Mouse (Mus musculus) embryonic facial prominence, embryonic 14.5 days (tissue): ENCODE results near the gene Nudt15. TPM values are rescaled to one million over a fixed set of nuclear protein-coding genes. Genes with fewer than 3 reads are reported as not detected.
"Not testable (repeated sequence)": the region's sequence is repeated elsewhere in the genome, so short reads cannot be mapped to it uniquely, and the experiment has no call there.

Experiments used
- ATAC-seq: fragments of 200-750 bp; cut with Nextera tagmentation; 2 replicates; pipeline ENCODE4 v1.8.0; 2017; ENCODE audit warnings: low read depth, moderate number of reproducible peaks, moderate TSS enrichment
- DNase-seq: peaks from one replicate; pipeline ENCODE4 v3.0.0-alpha.2; 2015; ENCODE audit warnings: low spot score
- H3K27ac ChIP-seq: fragments of 300-500 bp; sonication (generic); replicated peaks from 2 replicates; pipeline ENCODE4 v1.5.1; 2014; ENCODE audit warnings: low read depth, mild to moderate bottlenecking, low read length, moderate library complexity
- H3K27me3 ChIP-seq: fragments of 300-500 bp; sonication (generic); replicated peaks from 2 replicates; pipeline ENCODE4 v1.6.1; 2014; ENCODE audit warnings: low read length; ENCODE audit not compliant: control insufficient read depth, insufficient read depth
- H3K36me3 ChIP-seq: fragments of 300-500 bp; sonication (generic); 2 replicates; pipeline ENCODE4 v1.6.1; 2014; ENCODE audit warnings: low read length, mixed read lengths; ENCODE audit not compliant: control insufficient read depth, insufficient read depth
- H3K4me1 ChIP-seq: fragments of 300-500 bp; sonication (generic); 2 replicates; pipeline ENCODE4 v1.6.1; 2014; ENCODE audit warnings: antibody characterized with exemption, low read length; ENCODE audit not compliant: control insufficient read depth, insufficient read depth
- H3K4me2 ChIP-seq: fragments of 300-500 bp; sonication (generic); 2 replicates; pipeline ENCODE4 v1.6.1; 2014; ENCODE audit warnings: low read depth, mild to moderate bottlenecking, low read length, moderate library complexity, mixed read lengths
- H3K4me3 ChIP-seq: fragments of 300-500 bp; sonication (generic); 2 replicates; pipeline ENCODE4 v1.5.1; 2014; ENCODE audit warnings: low read depth, mild to moderate bottlenecking, low read length
- H3K9ac ChIP-seq: fragments of 300-500 bp; sonication (generic); 2 replicates; pipeline ENCODE4 v1.6.1; 2014; ENCODE audit warnings: low read depth, mild to moderate bottlenecking, low read length, moderate library complexity, mixed read lengths
- H3K9me3 ChIP-seq: fragments of 300-500 bp; sonication (generic); 2 replicates; pipeline ENCODE4 v1.6.1; 2016; ENCODE audit warnings: low read length; ENCODE audit not compliant: control insufficient read depth
- WGBS: fragments of 180-500 bp; shearing (Covaris S2); extraction: QIAGEN DNeasy Blood & Tissue Kit; methylation state at CpG from one replicate; pipeline ENCODE4 v1.1.7; 2014; 5-methylcytosine and 5-hydroxymethylcytosine counted together
- polyA plus RNA-seq: library from polyadenylated mRNA; unstranded; fragments of >200 nt; fragmentation: Nextera tagmentation; extraction: Ambion mirVana; gene quantifications from 2 replicates; pipeline ENCODE4 v1.2.1, GENCODE M21; 2014

Nudt15 gene
- polyA plus RNA-seq: 5.4 and 5.5 TPM in 2 replicates

DNA sequence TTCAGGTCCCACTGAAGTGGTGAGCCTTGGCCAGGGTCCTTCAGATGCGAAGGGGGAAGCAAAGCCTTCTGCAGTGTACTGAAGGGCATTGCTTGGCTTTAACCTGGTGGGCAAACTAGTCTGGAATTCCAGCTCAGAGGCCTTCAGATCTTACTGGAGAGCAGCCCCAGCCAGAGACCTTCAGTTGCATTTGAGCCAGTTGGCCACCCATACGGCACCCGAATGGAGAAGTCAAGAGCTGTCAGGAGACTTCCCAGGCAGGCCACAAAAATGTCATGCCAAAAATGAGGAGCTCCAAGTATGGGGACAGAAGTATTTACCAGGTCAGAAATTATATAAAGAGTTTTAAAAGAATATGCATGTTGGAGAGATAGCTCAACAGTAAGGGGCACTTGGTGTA, at the start of gene Nudt15:
Gene Nudt15, minus strand, starts transcription at position 192 of the 400 bp plus-strand sequence.
- Histone ChIP-seq H3K27me3 (no peaks in the 10 kb centered on the region), H3K9me3 (no peaks in the 10 kb centered on the region), H3K4me3 (no peak within 1 kb of the TSS), H3K27ac (no peak within 1 kb of the TSS), H3K4me1 (no peaks in the 10 kb centered on the region), H3K9ac (no peak within 1 kb of the TSS), H3K36me3 (no peaks in the 10 kb centered on the region), H3K4me2 (no peak within 1 kb of the TSS)
- ATAC-seq: no peak
- no peak for DNase-seq
- 95% methylated on average over 3 of the region's 3 CpGs for WGBS

DNA sequence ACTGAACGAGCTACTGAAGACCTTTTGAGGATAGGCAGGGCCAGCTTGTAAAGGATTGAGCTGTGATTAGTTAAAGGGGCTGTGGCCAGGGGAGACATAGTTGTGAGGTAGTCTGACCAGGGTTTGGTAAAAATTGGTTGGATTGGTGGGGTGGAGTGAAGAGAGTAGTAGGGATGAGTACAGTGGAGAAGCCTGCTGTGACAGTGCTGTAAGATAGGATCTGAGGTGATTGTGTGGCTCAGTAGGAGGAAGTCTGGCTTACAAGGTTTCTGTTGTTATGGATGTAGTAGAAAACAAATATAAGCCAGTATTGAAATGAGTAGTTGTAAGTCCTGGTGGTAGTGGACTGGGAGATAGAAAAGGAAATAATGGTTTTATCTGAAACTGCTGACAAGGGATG, 44.1 kb upstream of the Nudt15 start:
- H3K27ac ChIP-seq: no peak overlapping the region
- H3K4me3 ChIP-seq: no peak overlapping the region
- DNase-seq (no peak), ATAC-seq (no peak)
- 80% methylated on average over 1 of the region's 1 CpGs for WGBS
- H3K4me2 ChIP-seq: no peak overlapping the region
- H3K9me3 ChIP-seq: no peaks in the 10 kb centered on the region
- H3K27me3 ChIP-seq: no peaks in the 10 kb centered on the region
- no peaks in the 10 kb centered on the region for H3K4me1 ChIP-seq
- peaks cover 60% of the 10 kb centered on the region for H3K36me3 ChIP-seq
- H3K9ac ChIP-seq: no peak overlapping the region

DNA sequence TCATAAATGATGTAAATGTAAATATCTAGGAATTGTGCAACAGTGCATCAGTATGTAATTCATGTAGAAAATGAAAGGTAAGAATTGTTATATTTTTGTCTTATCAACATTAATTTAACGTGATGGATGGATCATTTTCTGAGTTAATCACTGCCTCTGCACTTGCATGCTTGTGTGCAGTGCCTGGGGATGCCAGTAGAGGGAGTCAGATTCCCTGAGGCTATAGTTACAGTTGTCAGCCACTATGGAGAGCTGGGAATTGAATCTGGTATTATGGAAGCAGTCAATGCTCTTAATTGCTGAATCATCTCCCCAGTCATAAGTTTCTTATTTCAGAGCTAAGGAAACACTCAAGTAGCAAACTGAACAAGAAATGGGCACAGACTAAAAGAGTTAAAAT, 40.0 kb upstream of the Nudt15 start:
- no peak for ATAC-seq
- DNase-seq: no peak
- H3K4me1 ChIP-seq: no peaks in the 10 kb centered on the region
- H3K36me3 ChIP-seq: peaks cover 40% of the 10 kb centered on the region
- peaks cover 3% of the 10 kb centered on the region; the same call in 1 of the 2 replicates for H3K9me3 ChIP-seq
- H3K9ac ChIP-seq: no peak overlapping the region
- H3K4me2 ChIP-seq: no peak overlapping the region
- no peaks in the 10 kb centered on the region for H3K27me3 ChIP-seq
- no peak overlapping the region for H3K27ac ChIP-seq
- WGBS: 82% methylated on average over 1 of the region's 1 CpGs
- no peak overlapping the region for H3K4me3 ChIP-seq

DNA sequence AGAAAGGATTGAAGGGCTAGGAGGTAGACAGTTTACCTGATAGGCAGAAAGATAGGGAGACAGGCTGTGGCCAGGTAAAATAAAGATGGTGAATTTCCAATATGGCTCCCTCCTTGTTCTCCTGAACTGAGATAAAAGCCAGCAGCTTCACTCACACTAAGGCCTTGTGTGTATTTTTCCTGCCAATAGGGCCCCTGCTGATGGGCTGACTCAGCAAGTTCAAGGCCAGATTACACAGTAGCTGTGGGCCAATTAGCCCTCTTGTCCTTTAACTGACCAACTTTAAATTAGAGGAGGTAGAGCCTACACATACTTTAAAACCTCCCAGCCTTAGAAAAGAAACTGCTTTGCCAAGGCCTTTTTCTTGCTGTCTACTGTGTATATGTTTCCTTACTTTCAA, 28.3 kb upstream of the Nudt15 start:
- ATAC-seq (no peak), DNase-seq (no peak)
- no peaks in the 10 kb centered on the region for H3K4me1 ChIP-seq
- no peak overlapping the region for H3K4me3 ChIP-seq
- H3K27ac ChIP-seq: no peak overlapping the region
- H3K9me3 ChIP-seq: no peaks in the 10 kb centered on the region
- no peak overlapping the region for H3K4me2 ChIP-seq
- peaks cover 43% of the 10 kb centered on the region for H3K36me3 ChIP-seq
- H3K27me3 ChIP-seq: no peaks in the 10 kb centered on the region
- H3K9ac ChIP-seq: no peak overlapping the region

DNA sequence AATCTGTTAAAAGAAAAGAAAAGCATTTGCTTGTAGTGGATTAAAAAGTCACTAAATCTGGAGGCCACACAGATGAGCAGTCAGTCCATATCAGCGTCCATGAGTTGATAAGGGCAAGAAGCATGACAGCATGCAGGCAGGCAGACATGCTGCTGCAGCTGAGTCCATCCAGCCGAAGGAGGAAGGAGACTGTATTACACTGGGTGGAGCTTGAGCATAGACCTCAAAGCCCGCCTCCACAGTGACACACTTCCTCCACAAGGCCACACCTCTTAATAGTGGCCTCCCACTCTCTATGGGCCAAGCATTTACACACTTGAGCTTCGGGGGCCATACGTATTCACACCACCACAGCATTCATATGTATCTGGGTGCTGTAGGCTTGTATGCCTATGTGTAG, 26.0 kb upstream of the Nudt15 start:
- H3K27me3 ChIP-seq: no peaks in the 10 kb centered on the region
- no peak overlapping the region for H3K4me2 ChIP-seq
- H3K27ac ChIP-seq: no peak overlapping the region
- WGBS: 92% methylated on average over 5 of the region's 5 CpGs
- no peak overlapping the region for H3K9ac ChIP-seq
- no peaks in the 10 kb centered on the region for H3K4me1 ChIP-seq
- H3K9me3 ChIP-seq: no peaks in the 10 kb centered on the region
- no peak for ATAC-seq
- peaks cover 37% of the 10 kb centered on the region for H3K36me3 ChIP-seq
- no peak for DNase-seq
- no peak overlapping the region for H3K4me3 ChIP-seq

DNA sequence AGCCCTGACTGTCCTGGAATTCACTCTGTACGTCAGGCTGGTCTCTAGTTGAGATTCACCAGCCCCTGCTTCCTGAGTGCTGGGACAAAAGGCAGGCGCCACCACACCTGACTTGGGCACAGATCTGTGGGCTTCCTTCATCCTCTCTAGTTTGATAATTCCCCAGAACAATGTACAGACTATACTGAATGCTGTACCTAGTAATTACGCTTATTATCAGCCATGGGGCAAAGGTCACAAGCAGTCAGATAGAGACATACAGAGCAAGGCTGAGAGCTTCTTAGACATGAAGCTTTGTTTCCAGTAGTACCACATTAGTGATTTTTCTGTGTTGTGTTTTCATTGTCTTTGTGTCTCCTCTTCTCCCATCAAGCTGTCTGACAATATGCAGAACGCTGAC, 23.1 kb upstream of the Nudt15 start:
- H3K27me3 ChIP-seq: no peaks in the 10 kb centered on the region
- H3K9me3 ChIP-seq: no peaks in the 10 kb centered on the region
- 86% methylated on average over 4 of the region's 4 CpGs for WGBS
- H3K9ac ChIP-seq: no peak overlapping the region
- H3K36me3 ChIP-seq: peaks cover 30% of the 10 kb centered on the region
- no peaks in the 10 kb centered on the region for H3K4me1 ChIP-seq
- DNase-seq (no peak), ATAC-seq (no peak)
- H3K4me2 ChIP-seq: no peak overlapping the region
- no peak overlapping the region for H3K27ac ChIP-seq
- no peak overlapping the region for H3K4me3 ChIP-seq

DNA sequence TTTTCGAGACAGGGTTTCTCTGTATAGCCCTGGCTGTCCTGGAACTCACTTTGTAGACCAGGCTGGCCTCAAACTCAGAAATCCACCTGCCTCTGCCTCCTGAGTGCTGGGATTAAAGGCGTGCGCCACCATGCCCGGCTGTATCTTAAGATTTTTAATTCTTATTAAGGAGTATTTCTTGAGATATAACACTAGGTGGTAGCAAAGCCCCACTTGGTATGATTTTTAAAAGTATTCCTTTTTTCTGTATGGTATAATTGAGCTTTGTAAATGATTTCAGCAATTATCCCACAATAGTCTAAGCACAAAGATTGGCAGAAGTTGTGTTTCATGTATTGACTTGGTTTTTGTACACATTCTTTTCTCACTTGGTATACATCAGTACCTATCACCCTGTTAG, 21.8 kb upstream of the Nudt15 start:
- not testable (repeated sequence) for DNase-seq, H3K4me3 ChIP-seq, H3K4me1 ChIP-seq, H3K4me2 ChIP-seq, H3K9me3 ChIP-seq, H3K27me3 ChIP-seq, H3K9ac ChIP-seq, H3K27ac ChIP-seq, ATAC-seq
- H3K36me3 ChIP-seq: peaks cover 23% of the 10 kb centered on the region
- WGBS: 96% methylated on average over 4 of the region's 4 CpGs

DNA sequence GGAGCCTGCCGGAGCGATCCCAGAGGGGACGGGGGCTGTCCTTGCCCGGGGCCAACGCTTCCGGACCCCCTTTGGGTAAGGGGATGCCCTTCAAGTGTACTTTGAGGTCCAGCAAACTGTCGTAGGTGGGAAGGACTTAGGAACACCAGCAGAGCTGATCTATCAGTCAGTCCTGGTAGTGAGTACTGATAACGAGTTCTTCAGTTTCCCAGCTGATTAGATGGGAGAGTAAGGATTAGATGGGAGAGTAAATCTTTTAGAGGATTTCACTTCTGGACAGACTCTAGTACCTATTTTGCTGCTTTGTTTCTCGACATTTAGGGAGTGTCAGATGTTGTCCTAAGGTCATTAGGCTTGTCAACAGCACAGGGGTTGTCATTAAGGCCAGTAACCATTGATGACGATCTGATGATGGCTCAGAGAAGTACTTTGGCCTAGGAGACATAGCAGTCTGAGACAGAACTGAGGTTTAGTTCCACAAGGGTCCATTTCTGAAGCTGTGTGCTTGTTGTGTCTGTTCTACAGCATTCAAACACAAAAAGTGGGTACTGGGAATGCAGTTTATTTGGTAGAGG, 5.2 kb upstream of the Nudt15 start:
- Histone ChIP-seq H3K4me2 (peak overlapping the region; percentile 77), H3K4me3 (peak overlapping the region; percentile 98), H3K9ac (peak overlapping the region; percentile 93), H3K4me1 (peaks cover 5% of the 10 kb centered on the region; the same call in 1 of the 2 replicates), H3K36me3 (peaks cover 9% of the 10 kb centered on the region; the same call in 1 of the 2 replicates), H3K27me3 (no peaks in the 10 kb centered on the region), H3K9me3 (no peaks in the 10 kb centered on the region), H3K27ac (peak overlapping the region; percentile 65)
- DNase-seq (no peak), ATAC-seq (no peak)
- WGBS: 0% methylated on average over 8 of the region's 10 CpGs
